Mouse (Mus musculus) bone marrow, adult 2 months (tissue): ENCODE data around the gene Pkmyt1.

Experiments used
- CTCF ChIP-seq: fragments of 200-500 bp; IDR thresholded peaks from 2 replicates; pipeline ENCODE4 v1.5.1; 2011; ENCODE audit warnings: low read length, control low read depth; ENCODE audit not compliant: control insufficient read depth, insufficient read depth
- POLR2A ChIP-seq: fragments of 200-500 bp; IDR thresholded peaks from 2 replicates; pipeline ENCODE4 v1.6.1; 2011; ENCODE audit warnings: low read depth, mild to moderate bottlenecking, control low read depth, low read length, borderline replicate concordance; ENCODE audit not compliant: control insufficient read depth

- TF ChIP-seq POLR2A, result no peak
- no peak for TF ChIP-seq CTCF
Measured at GRCm38 (mm10) chr17:23704741-23705140, 21.4 kb upstream of the Pkmyt1 start.
